In the genomic region with DNA sequence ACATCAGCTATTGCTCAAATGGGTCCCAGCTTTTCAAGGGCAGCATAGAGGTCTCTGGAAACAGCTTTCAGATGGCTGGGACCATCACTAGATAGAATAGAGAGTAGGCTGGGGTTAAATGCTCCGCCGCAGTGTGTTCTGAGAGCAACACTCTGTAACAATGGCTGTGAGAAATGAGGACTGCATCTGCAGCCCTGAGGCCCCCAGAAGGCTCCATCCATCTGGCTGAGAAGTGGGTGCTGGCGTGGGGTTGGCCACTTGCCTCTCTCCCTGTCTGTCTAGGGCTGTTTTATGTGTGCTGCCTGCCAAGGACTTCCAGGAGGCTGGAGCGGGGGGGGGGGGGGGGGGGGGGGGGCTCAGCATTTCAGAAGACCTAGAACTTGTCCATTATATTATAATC, we compare ENCODE assay signal across 19 mouse cellular contexts.
DNase-seq lines count a peak whose midpoint lies in the region; ATAC-seq and TF ChIP-seq lines count a peak whose summit lies in the region.
"Had no signal": no experiment of that assay in that cellular context is flagged by ENCODE, and none has a peak within 500 bp of the region (broad histone marks: within the 10 kb centered on the region; RNA-seq: fewer than 3 reads in every experiment).

No protein-coding gene starts in this region.

- no peak for TF ChIP-seq CTCF in lung, adult 2 months (IDR thresholded peaks at IDR 0.05; ENCODE audit: insufficient read depth, low read length)
- TF ChIP-seq CTCF in forebrain, postnatal 0 days (IDR thresholded peaks at IDR 0.05; ENCODE audit: low read depth), result no peak

- peaks cover 39% of the 10 kb centered on the region for H3K4me1 ChIP-seq in hindbrain, embryonic 13.5 days (replicated peaks)
- H3K4me1 ChIP-seq in hindbrain, embryonic 10.5 days (replicated peaks), result peaks cover 25% of the 10 kb centered on the region
- H3K4me1 ChIP-seq in lung, embryonic 15.5 days, result peaks cover 32% of the 10 kb centered on the region
- no peaks in the 10 kb centered on the region for H3K4me1 ChIP-seq in lung, adult 2 months (ENCODE audit: control insufficient read depth, insufficient read depth, low read length)
- H3K4me1 ChIP-seq in forebrain, postnatal 0 days (ENCODE audit: insufficient read depth), result peaks cover 5% of the 10 kb centered on the region; the same call in 1 of the 2 replicates
- H3K4me1 ChIP-seq: liver, embryonic 15.5 days had no signal

- no peaks in the 10 kb centered on the region for H3K27me3 ChIP-seq in hindbrain, embryonic 13.5 days
- H3K27me3 ChIP-seq in hindbrain, embryonic 10.5 days (ENCODE audit: insufficient read depth, poor library complexity, severe bottlenecking), result no peaks in the 10 kb centered on the region
- H3K27me3 ChIP-seq in lung, embryonic 15.5 days, result no peaks in the 10 kb centered on the region
- no peaks in the 10 kb centered on the region for H3K27me3 ChIP-seq in forebrain, postnatal 0 days (ENCODE audit: insufficient read depth, low read length)
- H3K27me3 ChIP-seq: embryonic facial prominence, embryonic 15.5 days; limb, embryonic 15.5 days; liver, embryonic 15.5 days; Patski had no signal

- 62% methylated on average over 3 of the region's 4 CpGs for WGBS in hindbrain, embryonic 13.5 days
- WGBS in hindbrain, embryonic 10.5 days, result 87% methylated on average over 4 of the region's 4 CpGs
- WGBS in lung, embryonic 15.5 days, result 45% methylated on average over 3 of the region's 4 CpGs
- WGBS in lung, adult 2 months, result 68% methylated on average over 3 of the region's 4 CpGs
- 37% methylated on average over 3 of the region's 4 CpGs for WGBS in forebrain, postnatal 0 days

- peak; percentile 23 for DNase-seq in cerebellum, adult 11-12 months
- DNase-seq in hindbrain, embryonic 10.5 days (ENCODE audit: low spot score), result no peak
- DNase-seq in lung, adult 2 months, result no peak
- peak; percentile 58 for DNase-seq in forebrain, postnatal 0 days
- DNase-seq: adrenal gland, adult 8-10 months; kidney, adult 9 months; kidney, postnatal 4 days; layer of hippocampus, postnatal 36 days; lung, postnatal 4 days; thymus, postnatal 25 days had no signal

- peak overlapping the region; percentile 12; the same call in 1 of the 2 replicates for H3K27ac ChIP-seq in hindbrain, embryonic 13.5 days
- H3K27ac ChIP-seq in hindbrain, embryonic 10.5 days, result no peak overlapping the region
- no peak overlapping the region for H3K27ac ChIP-seq in lung, embryonic 15.5 days
- no peak overlapping the region for H3K27ac ChIP-seq in forebrain, postnatal 0 days (ENCODE audit: low read depth, low read length)
- H3K27ac ChIP-seq: embryonic facial prominence, embryonic 15.5 days; limb, embryonic 15.5 days; liver, embryonic 15.5 days had no signal

- H3K4me3 ChIP-seq in hindbrain, embryonic 13.5 days, result no peak overlapping the region
- H3K4me3 ChIP-seq in hindbrain, embryonic 10.5 days, result no peak overlapping the region
- no peak overlapping the region for H3K4me3 ChIP-seq in lung, embryonic 15.5 days
- H3K4me3 ChIP-seq in lung, adult 2 months (replicated peaks; ENCODE audit: extremely low read depth, low read depth, low read length), result no peak overlapping the region
- no peak overlapping the region for H3K4me3 ChIP-seq in forebrain, postnatal 0 days (ENCODE audit: low read depth, low read length)
- H3K4me3 ChIP-seq: embryonic facial prominence, embryonic 15.5 days; limb, embryonic 15.5 days; liver, embryonic 15.5 days had no signal

- no peaks in the 10 kb centered on the region for H3K9me3 ChIP-seq in hindbrain, embryonic 13.5 days
- H3K9me3 ChIP-seq in hindbrain, embryonic 10.5 days, result no peaks in the 10 kb centered on the region
- H3K9me3 ChIP-seq in lung, embryonic 15.5 days, result no peaks in the 10 kb centered on the region
- H3K9me3 ChIP-seq in forebrain, postnatal 0 days (ENCODE audit: low read length), result no peaks in the 10 kb centered on the region
- H3K9me3 ChIP-seq: embryonic facial prominence, embryonic 15.5 days; limb, embryonic 15.5 days; liver, embryonic 15.5 days had no signal

- H3K4me2 ChIP-seq in hindbrain, embryonic 13.5 days, result no peak overlapping the region
- no peak overlapping the region for H3K4me2 ChIP-seq in lung, embryonic 15.5 days
- no peak overlapping the region for H3K4me2 ChIP-seq in forebrain, postnatal 0 days (ENCODE audit: low read depth)
- H3K4me2 ChIP-seq: embryonic facial prominence, embryonic 15.5 days; limb, embryonic 15.5 days; liver, embryonic 15.5 days had no signal

- no peak for ATAC-seq in cerebellum, adult (ENCODE audit: insufficient number of reproducible peaks, low FRiP score, low TSS enrichment)
- ATAC-seq in hindbrain, embryonic 13.5 days (ENCODE audit: low FRiP score), result no peak
- ATAC-seq in lung, embryonic 15.5 days (ENCODE audit: borderline replicate concordance, extremely low read depth, low FRiP score, low TSS enrichment), result peak; percentile 52; the same call in 1 of the 2 replicates
- peak; percentile 84 for ATAC-seq in forebrain, postnatal 0 days
- ATAC-seq: CD4-positive, CD25-positive, alpha-beta regulatory T cell, adult 4 months; inflammation-experienced regulatory T-cells, adult 6 months; Patski had no signal

- no peaks in the 10 kb centered on the region for H3K36me3 ChIP-seq in hindbrain, embryonic 13.5 days
- no peaks in the 10 kb centered on the region for H3K36me3 ChIP-seq in hindbrain, embryonic 10.5 days
- no peaks in the 10 kb centered on the region for H3K36me3 ChIP-seq in lung, embryonic 15.5 days
- H3K36me3 ChIP-seq in forebrain, postnatal 0 days (ENCODE audit: insufficient read depth), result no peaks in the 10 kb centered on the region
- H3K36me3 ChIP-seq: embryonic facial prominence, embryonic 15.5 days; limb, embryonic 15.5 days; liver, embryonic 15.5 days had no signal

- H3K9ac ChIP-seq in hindbrain, embryonic 13.5 days, result no peak overlapping the region
- no peak overlapping the region for H3K9ac ChIP-seq in lung, embryonic 15.5 days
- H3K9ac ChIP-seq in forebrain, postnatal 0 days, result no peak overlapping the region
- H3K9ac ChIP-seq: embryonic facial prominence, embryonic 15.5 days; limb, embryonic 15.5 days; liver, embryonic 15.5 days had no signal

- TF ChIP-seq POLR2A in lung, adult 2 months (IDR thresholded peaks at IDR 0.05; ENCODE audit: borderline replicate concordance, extremely low read depth, low read depth, low read length), result no peak

Comparison
In these comparisons a context has a peak if more than half of its experiments do, and no peak if none do; other contexts are left out.
1. DNase-seq: peak in cerebellum, adult 11-12 months (single experiment) and forebrain, postnatal 0 days (single experiment); none in hindbrain, embryonic 10.5 days (single experiment) and lung, adult 2 months (single experiment).
2. ATAC-seq: peak in lung, embryonic 15.5 days (single experiment) and forebrain, postnatal 0 days (single experiment); none in cerebellum, adult (single experiment) and hindbrain, embryonic 13.5 days (single experiment).